Mouse (Mus musculus) C2C12 (cell line): ENCODE measurements around the gene Tacc2. TPM values are rescaled to one million over a fixed set of nuclear protein-coding genes. Genes with fewer than 3 reads are reported as not detected.
A peak's percentile ranks its signal among the peaks of the same experiment; 100 is the strongest.

Source experiments
- H3K27me3 ChIP-seq: one replicate; pipeline ENCODE4 v1.6.1; 2011; ENCODE audit not compliant: control insufficient read depth, insufficient read depth, insufficient read length
- H3K36me3 ChIP-seq: one replicate; pipeline ENCODE4 v1.6.1; 2011; ENCODE audit not compliant: control insufficient read depth, insufficient read depth
- H3K4me3 ChIP-seq: one replicate; pipeline ENCODE4 v1.5.1; 2011; ENCODE audit warnings: mild to moderate bottlenecking, control low read depth; ENCODE audit not compliant: poor library complexity, insufficient read depth, severe bottlenecking
- H3K79me2 ChIP-seq: one replicate; pipeline ENCODE4 v1.6.1; 2011; ENCODE audit not compliant: control insufficient read depth, insufficient read depth
- H3K79me3 ChIP-seq: one replicate; pipeline ENCODE4 v1.6.1; 2011; ENCODE audit warnings: low read depth, control low read depth
- H3ac ChIP-seq: one replicate; pipeline ENCODE3; 2011; ENCODE audit warnings: low read depth; ENCODE audit not compliant: control insufficient read depth, insufficient read length
- CEBPB ChIP-seq: IDR thresholded peaks from one replicate; pipeline ENCODE4 v1.6.1; 2011; ENCODE audit warnings: low read depth, mild to moderate bottlenecking, control low read depth, moderate library complexity
- CTCF ChIP-seq: IDR thresholded peaks from one replicate; pipeline ENCODE4 v1.5.1; 2011; ENCODE audit not compliant: control insufficient read depth, insufficient read depth, insufficient read length
- FOSL1 ChIP-seq: IDR thresholded peaks from one replicate; pipeline ENCODE4 v1.8.0; 2011; ENCODE audit warnings: mild to moderate bottlenecking, low read length; ENCODE audit not compliant: poor library complexity, insufficient read depth, severe bottlenecking
- MAX ChIP-seq: IDR thresholded peaks from one replicate; pipeline ENCODE4 v1.6.1; 2011; ENCODE audit warnings: mild to moderate bottlenecking, control low read depth
- MYOD1 ChIP-seq: IDR thresholded peaks from one replicate; pipeline ENCODE4 v1.6.1; 2011; ENCODE audit warnings: low read depth; ENCODE audit not compliant: control insufficient read depth, insufficient read length
- MYOG ChIP-seq: IDR thresholded peaks from one replicate; pipeline ENCODE4 v1.6.1; 2011; ENCODE audit not compliant: control insufficient read depth, insufficient read length; ENCODE audit errors: extremely low read depth
- USF1 ChIP-seq: IDR thresholded peaks from one replicate; pipeline ENCODE4 v1.6.1; 2011; ENCODE audit warnings: low read depth, mild to moderate bottlenecking, control low read depth, moderate library complexity
- polyA plus RNA-seq: library from polyadenylated mRNA; unstranded; fragments of >200 nt; fragmentation: generic; extraction: Trizol; gene quantifications from one replicate; pipeline ENCODE4 v1.2.1, GENCODE M21; 2012; ENCODE audit warnings: missing spikeins

Gene Tacc2
- polyA plus RNA-seq, 1 experiment, result 44.8 TPM

- no peaks in the 10 kb centered on the region for H3K79me3 ChIP-seq
- H3K27me3 ChIP-seq, result no peaks in the 10 kb centered on the region
- H3K4me3 ChIP-seq, result no peak overlapping the region
- no peak overlapping the region for H3ac ChIP-seq
- H3K36me3 ChIP-seq, result no peaks in the 10 kb centered on the region
- TF ChIP-seq CTCF, result no peak
- no peak for TF ChIP-seq FOSL1
- no peak for TF ChIP-seq MYOD1
- no peak for TF ChIP-seq MAX
- TF ChIP-seq MYOG, result no peak
- TF ChIP-seq CEBPB, result no peak
- no peak for TF ChIP-seq USF1
- no peaks in the 10 kb centered on the region for H3K79me2 ChIP-seq
These were observed 55.1 kb downstream of the Tacc2 start for GRCm38 (mm10) chr7:130632379-130632732.

GRCm38 (mm10) chr7:130634259-130634871 is 57.1 kb downstream of the Tacc2 start:
- Histone ChIP-seq H3K27me3 (no peaks in the 10 kb centered on the region), H3K4me3 (no peak overlapping the region), H3ac (no peak overlapping the region), H3K79me3 (no peaks in the 10 kb centered on the region), H3K79me2 (no peaks in the 10 kb centered on the region), H3K36me3 (no peaks in the 10 kb centered on the region)
- TF ChIP-seq MYOG (no peak), FOSL1 (no peak), CEBPB (no peak), CTCF (no peak), MYOD1 (no peak), MAX (no peak), USF1 (no peak)

- no peaks in the 10 kb centered on the region for H3K79me3 ChIP-seq
- no peak overlapping the region for H3ac ChIP-seq
- H3K4me3 ChIP-seq, result no peak overlapping the region
- no peak for TF ChIP-seq MYOG
- TF ChIP-seq MYOD1, result no peak
- no peak for TF ChIP-seq CEBPB
- no peak for TF ChIP-seq USF1
- TF ChIP-seq CTCF, result no peak
- no peak for TF ChIP-seq FOSL1
- no peak for TF ChIP-seq MAX
- no peaks in the 10 kb centered on the region for H3K36me3 ChIP-seq
- H3K79me2 ChIP-seq, result no peaks in the 10 kb centered on the region
- no peaks in the 10 kb centered on the region for H3K27me3 ChIP-seq
These were observed 58.0 kb downstream of the Tacc2 start for GRCm38 (mm10) chr7:130635212-130635611.

GRCm38 (mm10) chr7:130636274-130636673 is 59.0 kb downstream of the Tacc2 start:
- Histone ChIP-seq H3K36me3 (no peaks in the 10 kb centered on the region), H3K79me2 (no peaks in the 10 kb centered on the region), H3K4me3 (no peak overlapping the region), H3K27me3 (no peaks in the 10 kb centered on the region), H3ac (no peak overlapping the region), H3K79me3 (no peaks in the 10 kb centered on the region)
- TF ChIP-seq MYOD1 (no peak), USF1 (no peak), FOSL1 (no peak), CTCF (no peak), MYOG (no peak), CEBPB (no peak), MAX (no peak)

- Histone ChIP-seq H3K36me3 (no peaks in the 10 kb centered on the region), H3ac (no peak overlapping the region), H3K4me3 (no peak overlapping the region), H3K79me2 (no peaks in the 10 kb centered on the region), H3K79me3 (no peaks in the 10 kb centered on the region), H3K27me3 (no peaks in the 10 kb centered on the region)
- TF ChIP-seq USF1 (no peak), FOSL1 (no peak), CEBPB (peak; percentile 48), MAX (no peak), MYOG (no peak), CTCF (no peak)
These were observed 59.7 kb downstream of the Tacc2 start for GRCm38 (mm10) chr7:130636902-130637301.

GRCm38 (mm10) chr7:130637811-130638210 is 60.6 kb downstream of the Tacc2 start:
- Histone ChIP-seq H3K36me3 (no peaks in the 10 kb centered on the region), H3K27me3 (no peaks in the 10 kb centered on the region), H3K4me3 (no peak overlapping the region), H3ac (no peak overlapping the region), H3K79me3 (no peaks in the 10 kb centered on the region), H3K79me2 (no peaks in the 10 kb centered on the region)
- TF ChIP-seq MYOG (no peak), MYOD1 (no peak), FOSL1 (no peak), MAX (no peak), CTCF (no peak), USF1 (no peak), CEBPB (no peak)
